In the genomic region with DNA sequence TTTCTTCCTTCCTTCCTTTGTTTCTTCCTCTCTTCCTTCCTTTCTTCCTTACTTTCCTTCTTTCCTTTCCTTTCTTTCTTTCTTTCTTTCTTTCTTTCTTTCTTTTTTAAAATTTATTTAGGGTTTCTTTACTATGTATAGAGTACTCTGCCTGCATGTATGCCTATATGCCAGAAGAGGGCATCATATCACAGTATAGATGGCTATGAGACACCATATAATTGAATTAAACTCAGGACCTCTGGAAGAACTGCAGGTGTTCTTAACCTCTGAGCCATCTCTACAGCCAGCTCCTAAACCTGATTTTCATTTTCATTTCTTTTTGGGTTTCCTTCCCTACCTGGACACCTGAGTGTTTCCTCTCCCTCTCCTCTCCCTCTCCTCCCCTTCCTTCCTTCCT, we compare ENCODE assay signal across 15 mouse cellular contexts. TPM values are rescaled to one million over a fixed set of nuclear protein-coding genes. Genes with fewer than 3 reads are reported as not detected.
DNase-seq lines count a peak whose midpoint lies in the region; ATAC-seq and TF ChIP-seq lines count a peak whose summit lies in the region.
"Had no signal": no experiment of that assay in that cellular context is flagged by ENCODE, and none has a peak within 500 bp of the region (broad histone marks: within the 10 kb centered on the region; RNA-seq: fewer than 3 reads in every experiment).

No protein-coding gene starts in this region.

- TF ChIP-seq POLR2A in cerebellum, adult 2 months (IDR thresholded peaks at IDR 0.05; ENCODE audit: borderline replicate concordance, insufficient read depth, low read length): no peak

- intact Hi-C loops in heart, postnatal 36 days (cut with DNase I): no loop called here

- no peak overlapping the region for H3K4me3 ChIP-seq in midbrain, embryonic 14.5 days (replicated peaks; ENCODE audit: low read depth, low read length)
- no peak overlapping the region for H3K4me3 ChIP-seq in midbrain, embryonic 10.5 days
- H3K4me3 ChIP-seq in cerebellum, adult 2 months (replicated peaks; ENCODE audit: insufficient read depth, low read depth, low read length): no peak overlapping the region
- H3K4me3 ChIP-seq: erythroblast, embryonic 14.5 days; hindbrain, embryonic 10.5 days; lung, embryonic 15.5 days; midbrain, embryonic 15.5 days had no signal

- H3K4me1 ChIP-seq in midbrain, embryonic 14.5 days (ENCODE audit: control insufficient read depth, insufficient read depth, low read length): no peaks in the 10 kb centered on the region
- peaks cover 7% of the 10 kb centered on the region; the same call in 1 of the 2 replicates for H3K4me1 ChIP-seq in midbrain, embryonic 10.5 days
- no peaks in the 10 kb centered on the region for H3K4me1 ChIP-seq in cerebellum, adult 2 months (ENCODE audit: control insufficient read depth, insufficient read depth, low read length)
- H3K4me1 ChIP-seq: lung, embryonic 15.5 days had no signal

- H3K27me3 ChIP-seq in midbrain, embryonic 14.5 days (ENCODE audit: control insufficient read depth, insufficient read depth, low read length): no peaks in the 10 kb centered on the region
- H3K27me3 ChIP-seq in midbrain, embryonic 10.5 days (ENCODE audit: low read depth, poor library complexity, severe bottlenecking): 0 out of 2 replicates have a peak, but pooled peaks cover 3% of the 10 kb centered on the region
- H3K27me3 ChIP-seq in cerebellum, adult 2 months (ENCODE audit: control insufficient read depth, insufficient read depth, low read length): no peaks in the 10 kb centered on the region
- H3K27me3 ChIP-seq: lung, embryonic 15.5 days; midbrain, embryonic 15.5 days had no signal

- no peaks in the 10 kb centered on the region for H3K9me3 ChIP-seq in midbrain, embryonic 14.5 days (ENCODE audit: control insufficient read depth, low read length)
- no peaks in the 10 kb centered on the region for H3K9me3 ChIP-seq in midbrain, embryonic 10.5 days (replicated peaks)
- H3K9me3 ChIP-seq: hindbrain, embryonic 10.5 days; lung, embryonic 15.5 days; midbrain, embryonic 15.5 days had no signal

- no peak overlapping the region for H3K9ac ChIP-seq in midbrain, embryonic 14.5 days (replicated peaks; ENCODE audit: low read length)
- H3K9ac ChIP-seq: lung, embryonic 15.5 days; midbrain, embryonic 15.5 days had no signal

- 0 out of 2 replicates have a peak, but pooled peaks have one; percentile 41 for ATAC-seq in frontal cortex, adult (ENCODE audit: low TSS enrichment)
- no peak for ATAC-seq in midbrain, embryonic 14.5 days (ENCODE audit: low FRiP score, low TSS enrichment)
- ATAC-seq: midbrain, embryonic 15.5 days had no signal

- H3K4me2 ChIP-seq in midbrain, embryonic 14.5 days (ENCODE audit: low read length): no peak overlapping the region
- H3K4me2 ChIP-seq: lung, embryonic 15.5 days; midbrain, embryonic 15.5 days had no signal

- no peak for DNase-seq in frontal cortex, postnatal 14 days (ENCODE audit: low spot score in 2 of 2)
- peak; percentile 51 for DNase-seq in midbrain, embryonic 14.5 days
- DNase-seq in midbrain, embryonic 10.5 days (ENCODE audit: low spot score): no peak
- peak; percentile 32 for DNase-seq in brain, adult 2 months (ENCODE audit: low read depth, low spot score)
- no peak for DNase-seq in cerebellum, adult 2 months
- DNase-seq in cerebellum, adult 8-10 months: no peak
- no peak for DNase-seq in heart, postnatal 36 days
- DNase-seq: adrenal gland, adult 8-10 months; cerebellum, adult 9-11 months; kidney, postnatal 36 days had no signal

- no peak for TF ChIP-seq CTCF in cerebellum, adult 2 months (IDR thresholded peaks at IDR 0.05; ENCODE audit: borderline replicate concordance, insufficient read depth, low read depth, low read length)

- H3K27ac ChIP-seq in midbrain, embryonic 14.5 days (replicated peaks; ENCODE audit: low read depth, low read length): no peak overlapping the region
- no peak overlapping the region for H3K27ac ChIP-seq in midbrain, embryonic 10.5 days (replicated peaks)
- H3K27ac ChIP-seq in cerebellum, adult 2 months (ENCODE audit: insufficient read depth, low read length): no peak overlapping the region
- H3K27ac ChIP-seq: hindbrain, embryonic 10.5 days; lung, embryonic 15.5 days; midbrain, embryonic 15.5 days had no signal

- H3K36me3 ChIP-seq in midbrain, embryonic 14.5 days (ENCODE audit: control insufficient read depth, insufficient read depth, low read length): no peaks in the 10 kb centered on the region
- H3K36me3 ChIP-seq in midbrain, embryonic 10.5 days: no peaks in the 10 kb centered on the region
- H3K36me3 ChIP-seq: hindbrain, embryonic 10.5 days; lung, embryonic 15.5 days; midbrain, embryonic 15.5 days had no signal

RNA-seq across cellular contexts. Expression of a gene that starts 6.5 kb away (rescaled TPM):
- 21.8 TPM in 2 replicates for polyA plus RNA-seq in midbrain, embryonic 14.5 days (2014; fragmentation: Nextera tagmentation; extraction: Ambion mirVana)
- 14.6 and 16.7 TPM in 2 replicates for polyA plus RNA-seq in midbrain, embryonic 10.5 days (2016; fragmentation: Nextera tagmentation; extraction: Ambion mirVana)
- 18.3 and 18.7 TPM in 2 replicates for polyA plus RNA-seq in cerebellum, adult 2 months (2012; rRNA removed)
- 10 to 100 TPM; 79.6 to 89.7 TPM for total RNA-seq in heart, postnatal 36 days (2021)

RNA-seq across cellular contexts. Expression of a gene that starts 22.4 kb away (rescaled TPM):
- polyA plus RNA-seq in midbrain, embryonic 14.5 days (2014; fragmentation: Nextera tagmentation; extraction: Ambion mirVana): 19.7 TPM in 2 replicates
- 27.1 and 31.8 TPM in 2 replicates for polyA plus RNA-seq in midbrain, embryonic 10.5 days (2016; fragmentation: Nextera tagmentation; extraction: Ambion mirVana)
- polyA plus RNA-seq in cerebellum, adult 2 months (2012; rRNA removed): 7.0 and 7.2 TPM in 2 replicates
- total RNA-seq in heart, postnatal 36 days (2021): 1 to 10 TPM; 6.1 to 6.4 TPM

Comparison
In these comparisons a context has a peak if more than half of its experiments do, and no peak if none do; other contexts are left out.
1. DNase-seq: peak in midbrain, embryonic 14.5 days (single experiment) and brain, adult 2 months (single experiment); none in frontal cortex, postnatal 14 days (0 of 2), midbrain, embryonic 10.5 days (single experiment), cerebellum, adult 2 months (0 of 2), cerebellum, adult 8-10 months (single experiment) and heart, postnatal 36 days (0 of 2).